Mouse (Mus musculus): Measurements from ENCODE around the gene Lrtm2.

Gene Lrtm2

GRCm38 (mm10) chr6:119276713-119277112, 53.9 kb downstream of the Lrtm2 start:
- DNase-seq (ENCODE audit: low spot score in 2 of 2), result no peak

Measured in cerebellum, postnatal 4 days (tissue).